Mouse (Mus musculus): ENCODE results near the gene Acot1.
"Not testable (repeated sequence)": the region's sequence is repeated elsewhere in the genome, so short reads cannot be mapped to it uniquely, and the experiment has no call there.

The Acot1 gene

GRCm38 (mm10) chr12:84009171-84009965, at the start of gene Acot1:
TSS of gene Acot1 (plus strand) at chr12:84009490.
- peak; percentile 19 for DNase-seq (ENCODE audit: low read depth, low spot score)

- DNase-seq (ENCODE audit: low read depth, low spot score): no peak
These were observed 44.1 kb upstream of the Acot1 start for GRCm38 (mm10) chr12:83965235-83965634.

GRCm38 (mm10) chr12:83972117-83972516, 37.2 kb upstream of the Acot1 start:
- DNase-seq (ENCODE audit: low read depth, low spot score): peak; percentile 77

DNA sequence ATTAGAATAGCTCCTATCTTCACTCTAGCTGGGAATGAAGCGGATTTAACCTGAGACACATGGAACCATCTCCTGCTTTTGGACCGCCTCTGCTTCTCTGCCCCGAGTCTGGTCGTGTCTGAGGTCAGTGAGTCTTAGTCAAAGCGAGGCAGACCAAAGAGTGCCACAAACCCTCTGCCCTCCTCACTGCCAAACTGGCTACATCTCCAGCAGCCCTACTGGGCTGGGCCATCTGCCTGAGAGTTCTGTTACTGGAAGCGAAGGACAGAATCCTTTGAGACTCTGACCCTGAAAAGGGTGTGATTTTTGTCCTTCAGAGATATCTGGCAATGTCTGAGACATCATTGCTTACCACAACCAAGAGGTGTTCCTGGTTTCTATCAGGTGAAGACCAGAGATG, 30.4 kb upstream of the Acot1 start:
- DNase-seq (ENCODE audit: low read depth, low spot score): no peak

DNA sequence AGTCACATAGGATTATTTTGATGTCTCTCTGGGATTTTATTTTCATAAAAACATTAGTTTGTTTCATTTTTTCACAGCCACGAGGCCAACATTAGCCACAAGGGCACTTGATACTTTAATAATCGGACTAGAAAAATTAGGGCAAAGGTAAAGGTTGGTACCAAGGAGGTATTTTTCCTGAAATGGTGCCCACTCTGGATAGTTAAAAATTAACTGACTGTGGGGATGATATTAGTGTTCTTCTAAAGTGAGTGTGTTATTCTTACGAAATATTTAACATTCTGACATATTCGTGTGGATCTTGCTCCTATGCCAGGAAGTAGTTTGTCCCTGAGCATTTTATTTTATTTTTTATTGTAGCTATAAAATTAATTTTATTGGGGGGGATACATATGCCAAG, 27.7 kb upstream of the Acot1 start:
- no peak for DNase-seq (ENCODE audit: low read depth, low spot score)

DNA sequence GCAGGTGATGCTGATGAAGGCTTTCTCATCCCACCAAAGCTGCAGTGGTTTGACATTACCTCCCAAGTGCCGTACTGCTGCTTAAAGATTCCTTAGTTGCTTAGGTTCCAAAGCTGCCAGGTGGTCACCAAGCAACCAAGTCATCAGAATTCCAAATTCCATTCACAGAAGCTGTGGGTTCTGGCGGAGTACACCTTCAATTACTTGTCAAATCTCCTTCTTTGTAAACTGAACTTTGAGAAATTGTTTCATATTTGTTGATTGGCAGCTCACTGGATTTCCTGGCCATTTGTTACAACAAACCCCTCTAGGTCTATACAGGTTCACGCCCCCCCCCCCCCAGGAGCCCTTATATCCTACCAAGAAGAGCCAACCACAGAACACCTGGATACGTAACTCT, 24.5 kb upstream of the Acot1 start, which contains the start of gene Heatr4:
Heatr4 (minus strand) TSS at position 101 of the 400 bp plus-strand sequence.
- DNase-seq (ENCODE audit: low read depth, low spot score): no peak

GRCm38 (mm10) chr12:83987242-83987582, 22.1 kb upstream of the Acot1 start:
- DNase-seq (ENCODE audit: low read depth, low spot score): no peak

DNA sequence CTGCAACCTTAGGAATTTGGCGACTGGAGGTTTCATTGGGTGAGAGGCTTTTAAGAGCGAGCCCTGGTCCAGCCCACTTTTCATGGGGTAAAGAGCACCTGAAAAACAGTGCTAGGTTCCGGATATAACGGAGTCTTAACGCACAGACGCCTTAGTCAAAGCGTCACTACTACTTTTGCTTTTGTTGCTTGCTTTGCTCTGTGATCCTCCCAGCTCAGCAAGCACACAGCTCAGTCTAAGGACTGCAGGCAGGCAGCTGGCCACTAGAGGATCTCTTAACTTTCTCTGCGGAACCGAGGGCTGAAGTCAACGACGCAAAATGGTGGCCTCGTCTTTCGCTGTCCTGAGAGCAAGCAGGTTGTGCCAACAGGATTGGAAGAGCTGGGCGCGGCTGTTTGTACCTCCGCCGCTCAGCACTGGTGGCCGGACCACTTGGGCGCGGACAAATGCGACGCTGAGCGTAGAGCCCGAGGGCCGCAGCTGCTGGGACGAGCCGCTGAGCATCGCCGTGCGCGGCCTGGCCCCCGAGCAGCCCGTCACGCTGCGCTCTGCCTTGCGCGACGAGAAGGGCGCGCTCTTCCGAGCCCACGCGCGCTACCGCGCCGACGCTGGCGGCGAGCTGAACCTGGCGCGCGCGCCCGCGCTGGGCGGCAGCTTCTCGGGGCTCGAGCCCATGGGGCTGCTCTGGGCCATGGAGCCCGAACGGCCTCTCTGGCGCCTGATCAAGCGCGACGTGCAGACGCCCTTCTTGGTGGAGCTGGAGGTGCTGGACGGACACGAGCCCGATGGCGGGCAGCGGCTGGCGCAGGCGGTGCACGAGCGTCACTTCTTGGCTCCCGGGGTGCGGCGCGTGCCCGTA, 21.5 kb upstream of the Acot1 start, which contains the start of gene Acot2:
Acot2 (plus strand) TSS at position 279 of the 859 bp plus-strand sequence.
- DNase-seq (ENCODE audit: low read depth, low spot score): peak; percentile 93

DNA sequence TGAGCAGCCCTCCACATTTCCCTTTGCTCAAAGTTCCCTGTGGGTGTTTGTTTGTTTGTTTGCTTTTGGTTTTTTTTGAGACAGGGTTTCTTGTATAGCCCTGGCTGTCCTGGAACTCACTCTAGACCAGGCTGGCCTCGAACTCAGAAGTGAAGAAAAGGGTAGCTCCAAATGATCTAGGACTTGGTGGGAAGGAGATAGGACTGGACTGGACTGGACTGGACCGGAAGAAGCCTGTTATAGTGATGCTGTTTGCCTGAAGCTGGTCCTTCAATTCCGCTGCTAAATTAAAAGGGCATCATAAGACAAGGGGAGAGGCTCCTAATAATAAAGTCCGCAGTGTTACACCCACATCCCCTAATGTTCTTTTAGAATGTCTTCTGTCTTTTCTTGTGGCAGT, 20.8 kb upstream of the Acot1 start:
- no peak for DNase-seq (ENCODE audit: low read depth, low spot score)

- DNase-seq (ENCODE audit: low read depth, low spot score): no peak
These were observed 19.9 kb upstream of the Acot1 start for GRCm38 (mm10) chr12:83989378-83989777.

DNA sequence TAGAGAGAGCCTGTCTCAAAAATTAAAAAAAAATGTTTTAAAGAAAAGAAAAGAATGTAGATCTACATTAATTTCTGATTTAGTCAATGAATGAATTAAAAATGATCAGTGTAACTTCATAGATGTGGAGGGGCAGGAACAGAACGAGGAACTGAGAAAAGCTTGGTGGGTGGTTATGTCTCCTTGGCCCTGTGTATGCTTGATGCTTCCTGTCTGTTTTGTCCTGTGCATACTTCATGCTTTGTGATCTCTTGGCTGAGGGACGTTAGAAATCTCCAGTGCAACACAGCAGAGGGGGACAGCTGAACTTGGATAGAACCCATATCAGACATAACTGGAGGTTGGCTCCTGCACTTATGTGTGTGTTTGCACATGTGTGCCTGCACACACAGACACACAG, 12.1 kb upstream of the Acot1 start:
- DNase-seq (ENCODE audit: low read depth, low spot score): no peak

DNA sequence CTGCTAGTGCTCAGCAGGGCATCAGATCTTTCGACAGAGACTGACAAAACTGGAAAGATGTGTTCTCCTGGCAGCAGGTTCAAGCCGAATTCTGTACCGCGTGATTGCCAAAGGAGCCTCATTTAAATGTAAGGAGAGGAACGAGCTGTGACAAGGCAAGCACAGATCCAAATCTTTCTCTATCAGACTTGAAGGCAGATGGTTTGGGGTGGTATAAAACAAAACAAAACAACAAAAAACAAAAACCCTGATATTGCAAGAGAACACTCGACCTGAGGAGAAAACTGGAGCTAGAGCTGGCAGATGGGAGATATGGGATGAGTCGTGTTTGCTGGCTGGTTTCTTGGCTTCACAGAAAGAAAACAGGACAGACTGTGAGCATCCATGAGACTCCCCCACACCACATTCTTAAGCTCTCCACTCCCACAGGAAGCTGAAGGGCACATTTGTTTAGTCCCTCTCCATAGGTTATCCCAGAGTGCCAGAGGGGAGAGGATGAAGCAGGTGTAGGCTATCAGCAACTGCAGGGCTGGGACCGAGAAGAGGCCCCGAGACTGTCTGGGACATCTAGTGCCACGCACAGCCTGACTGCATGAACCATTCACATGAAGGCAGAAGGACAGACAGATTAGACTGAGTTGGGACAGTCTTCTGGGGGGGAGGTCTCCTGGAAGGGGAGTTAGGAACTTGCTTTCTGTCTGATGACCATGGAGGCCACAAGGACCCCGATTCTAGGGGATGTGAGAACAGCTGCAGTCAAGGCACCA, 10.8 kb upstream of the Acot1 start:
- no peak for DNase-seq (ENCODE audit: low read depth, low spot score)

DNA sequence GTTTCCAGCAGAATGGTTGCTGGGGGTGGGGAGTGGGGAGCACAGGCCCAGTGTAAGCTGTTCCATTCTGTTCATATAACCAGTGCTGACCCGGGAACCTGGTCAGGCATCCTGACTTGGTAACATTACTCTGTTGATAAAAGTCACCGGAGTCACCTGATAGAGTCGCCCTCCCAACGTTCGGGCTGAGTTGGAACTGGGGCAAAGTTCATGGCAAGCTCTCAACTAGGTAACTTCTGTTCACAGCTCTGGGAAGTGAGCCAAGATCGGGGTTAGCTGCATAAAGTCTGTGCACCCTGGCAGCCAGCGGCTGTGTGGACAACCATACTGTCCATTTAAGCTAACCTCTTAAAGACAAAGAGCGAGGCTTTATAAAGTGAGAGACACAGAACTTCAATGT, 10.1 kb upstream of the Acot1 start:
- not testable (repeated sequence) for DNase-seq (ENCODE audit: low read depth, low spot score)

GRCm38 (mm10) chr12:84000418-84000817, 8.9 kb upstream of the Acot1 start:
- no peak for DNase-seq (ENCODE audit: low read depth, low spot score)

GRCm38 (mm10) chr12:84003866-84004265, 5.4 kb upstream of the Acot1 start:
- no peak for DNase-seq (ENCODE audit: low read depth, low spot score)

DNA sequence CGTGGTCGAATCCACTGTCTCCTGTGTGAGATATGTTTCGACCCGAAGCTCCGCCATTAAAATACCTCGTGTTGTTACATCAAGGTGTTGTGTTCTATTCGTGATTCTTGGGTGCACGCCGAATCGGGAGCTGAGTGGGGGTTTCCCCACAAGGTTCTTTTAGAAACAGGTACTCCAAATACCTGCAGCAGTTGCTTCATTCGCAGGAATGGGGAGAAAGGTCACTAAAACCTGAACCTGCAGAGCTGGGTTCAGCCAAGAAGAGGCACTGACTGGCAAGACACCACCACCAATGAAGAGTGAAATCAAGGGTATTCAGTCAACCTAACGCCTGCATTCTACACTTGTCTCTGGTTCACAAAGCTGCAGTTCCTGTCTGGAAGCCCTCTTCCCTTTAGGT, 1.0 kb upstream of the Acot1 start:
- no peak for DNase-seq (ENCODE audit: low read depth, low spot score)

DNA sequence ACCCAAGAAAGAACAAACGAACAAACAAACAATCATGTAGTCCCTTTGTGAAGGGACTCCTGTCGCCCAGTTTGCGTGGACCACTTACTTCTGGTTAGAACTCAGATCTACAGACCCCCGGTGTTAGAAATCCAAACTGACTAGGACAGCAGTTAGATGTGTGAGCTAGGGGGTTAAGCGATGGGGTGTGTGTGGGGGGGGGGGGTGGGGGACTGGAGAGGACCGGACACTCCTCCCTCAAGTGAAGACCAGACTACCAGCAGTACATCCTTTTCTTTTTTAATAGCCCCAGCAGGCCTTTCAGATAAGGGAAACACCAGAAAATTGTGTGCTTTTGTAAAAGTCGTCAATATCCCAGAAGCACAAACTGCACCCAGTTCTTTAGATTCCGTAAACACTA, 561 bp upstream of the Acot1 start:
- DNase-seq (ENCODE audit: low read depth, low spot score): no peak

DNA sequence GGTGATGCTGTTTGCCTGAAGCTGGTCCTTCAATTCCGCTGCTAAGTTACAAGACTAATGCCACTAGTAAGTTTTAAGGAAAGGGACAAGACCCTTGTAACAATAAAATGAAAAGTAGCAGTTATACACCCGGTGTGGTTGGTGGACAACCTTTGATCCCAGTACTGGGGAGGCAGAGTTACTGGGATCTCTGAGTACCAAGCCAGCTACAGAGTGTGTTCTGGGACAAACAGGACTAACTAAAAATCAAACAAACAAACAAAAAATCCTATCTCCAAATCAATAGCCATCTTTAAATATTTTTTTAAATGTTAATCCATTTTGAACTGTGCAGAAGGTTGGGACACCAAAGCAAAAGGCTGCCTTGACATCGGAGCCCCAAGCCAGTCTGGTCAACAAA, 911 bp downstream of the Acot1 start:
- no peak for DNase-seq (ENCODE audit: low read depth, low spot score)

- no peak for DNase-seq (ENCODE audit: low read depth, low spot score)
These were observed 2.2 kb downstream of the Acot1 start for GRCm38 (mm10) chr12:84011251-84012040.

GRCm38 (mm10) chr12:84013130-84013529, 3.8 kb downstream of the Acot1 start:
- DNase-seq (ENCODE audit: low read depth, low spot score): no peak

DNA sequence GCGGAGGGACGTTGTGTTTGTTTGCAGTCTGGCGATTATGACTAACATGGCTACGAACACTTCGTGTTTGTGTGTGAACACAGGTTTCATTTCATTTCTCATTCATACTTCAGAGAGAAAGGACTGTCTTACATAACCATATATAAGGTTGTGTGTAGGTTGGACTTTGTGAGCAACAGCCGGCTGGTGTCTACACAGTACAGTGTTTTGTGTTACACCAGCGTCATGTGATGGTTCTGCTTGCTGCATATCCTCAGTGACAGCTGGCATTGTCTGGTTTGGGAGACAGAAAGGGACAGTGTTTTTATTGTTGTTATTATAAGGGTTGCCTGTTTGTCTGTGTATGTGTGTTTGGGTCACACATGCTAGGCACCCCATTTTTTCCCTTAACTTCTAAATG, 4.4 kb downstream of the Acot1 start:
- DNase-seq (ENCODE audit: low read depth, low spot score): no peak
